Mouse (Mus musculus) liver, embryonic 14.5 days (tissue): Measurements from ENCODE around the gene Mob3a.

Experiments
- CTCF ChIP-seq: IDR thresholded peaks from 2 replicates; pipeline ENCODE4 v1.5.1; 2016; ENCODE audit warnings: antibody characterized with exemption, low read depth, control low read depth
- EP300 ChIP-seq: IDR thresholded peaks from 2 replicates; pipeline ENCODE4 v1.6.1; 2016; ENCODE audit warnings: antibody characterized with exemption, low read depth

DNA sequence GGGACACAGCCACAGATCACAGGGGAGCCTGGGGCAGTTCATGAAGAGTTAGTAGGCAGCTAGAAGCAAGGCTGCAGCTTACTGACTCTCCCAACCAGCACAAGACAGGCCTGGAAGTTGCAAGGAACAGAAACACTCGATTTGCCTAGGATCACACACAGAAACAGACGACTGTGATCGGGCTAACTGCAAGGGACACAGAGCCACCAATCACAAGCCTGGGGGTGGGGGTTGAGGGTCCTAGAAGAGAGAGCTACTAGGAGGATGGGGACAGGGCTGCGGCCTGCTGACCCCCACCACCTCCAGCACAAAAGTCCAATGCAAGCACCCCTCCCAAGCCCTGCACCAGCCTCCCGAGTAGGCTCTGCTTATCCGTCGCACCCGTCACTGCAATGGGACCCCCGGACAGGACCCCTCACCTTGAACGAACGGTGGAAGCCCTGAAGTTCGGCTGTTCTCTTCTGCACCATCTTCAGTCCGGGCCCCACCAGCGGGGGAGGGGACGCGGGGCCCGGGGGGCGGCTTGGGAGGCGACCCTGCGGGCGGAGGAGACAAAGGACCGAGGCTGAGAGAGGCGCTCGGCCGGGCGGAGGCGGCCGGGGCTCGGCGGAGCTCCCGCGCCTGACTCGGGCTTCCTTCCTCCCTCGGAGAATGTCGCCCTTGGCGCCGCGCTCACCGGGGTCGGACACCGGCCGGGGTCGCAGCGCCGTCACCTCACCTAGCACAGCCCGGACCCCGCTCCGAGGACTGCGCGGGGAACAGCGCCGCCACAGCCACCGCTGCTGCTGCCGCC is 26.2 kb downstream of the Mob3a start:
- TF ChIP-seq CTCF (no peak), EP300 (no peak)
